Mouse (Mus musculus): ENCODE results near the gene Vav3.

DNA sequence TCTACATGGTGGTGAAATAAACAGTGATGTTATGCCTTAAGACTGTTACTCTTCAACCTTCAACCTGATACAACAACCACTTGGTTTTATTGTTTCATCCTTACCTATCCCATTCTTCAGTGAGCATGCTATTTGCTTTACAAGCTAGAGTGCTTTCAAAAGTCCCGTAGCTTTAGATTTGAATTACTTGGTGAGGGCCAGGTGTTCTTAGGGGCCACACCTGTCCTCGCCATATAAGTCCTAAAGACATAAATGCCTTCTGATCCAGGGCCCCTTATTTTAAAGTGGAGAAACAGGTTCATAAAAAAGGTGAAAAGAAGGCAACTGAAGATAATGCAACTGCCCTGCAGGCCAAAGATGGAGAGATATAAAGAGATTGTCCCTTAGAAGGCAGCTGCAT is 224.0 kb downstream of the Vav3 start:
- TF ChIP-seq FLI1 (IDR thresholded peaks at IDR 0.05; ENCODE audit: low read length) (no peak), GATA1 (IDR thresholded peaks at IDR 0.05; ENCODE audit: borderline replicate concordance, low read length) (no peak)
